ENCODE assay signal across 7 mouse cellular contexts in the genomic region with DNA sequence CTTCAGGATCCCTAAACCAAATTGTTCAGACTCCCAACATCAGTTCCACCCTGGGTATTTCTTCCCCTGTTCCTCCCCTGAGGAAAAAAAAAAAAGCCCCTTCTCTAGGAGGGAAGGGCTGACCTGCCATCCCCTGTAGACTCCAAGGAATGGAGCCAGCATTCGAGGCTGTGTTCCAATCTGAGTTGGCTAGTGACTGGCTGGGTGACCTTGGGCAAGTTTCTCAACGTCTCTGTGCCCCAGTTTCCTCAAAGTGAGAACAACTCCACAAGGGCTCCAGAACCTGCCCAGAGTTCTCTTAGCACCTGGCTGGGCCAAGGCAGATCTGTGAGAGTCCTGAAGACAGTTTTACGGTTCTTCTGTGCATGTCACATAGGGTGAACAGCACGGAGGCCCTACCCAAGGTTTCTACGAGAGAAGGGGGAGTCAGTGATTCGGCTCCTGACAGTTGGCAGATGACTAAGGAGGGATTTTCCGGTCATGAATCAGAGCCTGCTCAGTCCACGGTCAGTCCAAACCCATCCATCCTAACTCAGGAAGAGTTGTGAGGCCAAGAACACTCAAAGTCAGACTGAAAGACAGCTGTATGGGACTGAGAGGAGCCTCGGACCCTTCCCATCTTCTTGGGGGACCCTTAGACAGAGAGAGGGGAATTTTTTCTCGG. TPM values are rescaled to one million over a fixed set of nuclear protein-coding genes. Genes with fewer than 3 reads are reported as not detected.
DNase-seq lines count a peak whose midpoint lies in the region; ATAC-seq and TF ChIP-seq lines count a peak whose summit lies in the region.

No protein-coding gene starts in this region.

- no peak for ATAC-seq in hindbrain, embryonic 15.5 days (ENCODE audit: low FRiP score, low read depth)

- H3K27me3 ChIP-seq in thymus, adult 2 months (ENCODE audit: control insufficient read depth, insufficient read depth, low read length) = no peaks in the 10 kb centered on the region
- H3K27me3 ChIP-seq in embryonic facial prominence, embryonic 10.5 days (replicated peaks; ENCODE audit: low read depth, poor library complexity, severe bottlenecking) = no peaks in the 10 kb centered on the region
- H3K27me3 ChIP-seq in hindbrain, embryonic 15.5 days = no peaks in the 10 kb centered on the region
- no peaks in the 10 kb centered on the region for H3K27me3 ChIP-seq in myocyte (ENCODE audit: control insufficient read depth, insufficient read depth, insufficient read length)

- H3K9me3 ChIP-seq in embryonic facial prominence, embryonic 10.5 days = no peaks in the 10 kb centered on the region
- H3K9me3 ChIP-seq in hindbrain, embryonic 15.5 days = no peaks in the 10 kb centered on the region

- peak overlapping the region; percentile 99 for H3K9ac ChIP-seq in hindbrain, embryonic 15.5 days

- no peak overlapping the region for H3K27ac ChIP-seq in thymus, adult 2 months (ENCODE audit: control insufficient read depth, insufficient read depth, low read length)
- peak overlapping the region; percentile 97 for H3K27ac ChIP-seq in embryonic facial prominence, embryonic 10.5 days (replicated peaks)
- H3K27ac ChIP-seq in hindbrain, embryonic 15.5 days (replicated peaks) = peak overlapping the region; percentile 78; the same call in 1 of the 2 replicates

- peak overlapping the region; percentile 17 for H3ac ChIP-seq in myocyte (ENCODE audit: control insufficient read depth, insufficient read length)

- TF ChIP-seq POLR2A in thymus, adult 2 months (IDR thresholded peaks at IDR 0.05; ENCODE audit: control insufficient read depth, extremely low read depth, insufficient read depth, low read length, poor library complexity) = no peak
- TF ChIP-seq POLR2A in myocyte (IDR thresholded peaks at IDR 0.05; ENCODE audit: insufficient read length, low read depth) = peak; percentile 20

- no peak for TF ChIP-seq CTCF in thymus, adult 2 months (IDR thresholded peaks at IDR 0.05; ENCODE audit: borderline replicate concordance, control insufficient read depth, extremely low read depth, insufficient read depth, low read length, poor library complexity)

- 20% methylated on average over 10 of the region's 10 CpGs for WGBS in thymus, adult 2 months
- 46% methylated on average over 10 of the region's 10 CpGs for WGBS in embryonic facial prominence, embryonic 10.5 days
- WGBS in hindbrain, embryonic 15.5 days = 31% methylated on average over 10 of the region's 10 CpGs

- H3K4me2 ChIP-seq in hindbrain, embryonic 15.5 days = peak overlapping the region; percentile 91
- peak overlapping the region; percentile 72 for H3K4me2 ChIP-seq in myocyte (ENCODE audit: low read depth)

- H3K4me1 ChIP-seq in thymus, adult 2 months (replicated peaks; ENCODE audit: control insufficient read depth, insufficient read depth, low read length) = peaks cover 22% of the 10 kb centered on the region
- H3K4me1 ChIP-seq in embryonic facial prominence, embryonic 10.5 days = peaks cover 28% of the 10 kb centered on the region
- peaks cover 34% of the 10 kb centered on the region for H3K4me1 ChIP-seq in hindbrain, embryonic 15.5 days (replicated peaks)

- H3K4me3 ChIP-seq in thymus, adult 2 months (ENCODE audit: control insufficient read depth, insufficient read depth, low read length) = peak overlapping the region; percentile 63
- peak overlapping the region; percentile 98 for H3K4me3 ChIP-seq in embryonic facial prominence, embryonic 10.5 days
- peak overlapping the region; percentile 98 for H3K4me3 ChIP-seq in hindbrain, embryonic 15.5 days
- peak overlapping the region; percentile 79 for H3K4me3 ChIP-seq in myocyte

- H3K79me2 ChIP-seq in myocyte (ENCODE audit: control insufficient read depth, insufficient read depth) = peaks cover 13% of the 10 kb centered on the region

- DNase-seq in thymus, adult 2 months = no peak
- DNase-seq in thymus, postnatal 14 days = no peak
- no peak for DNase-seq in embryonic facial prominence, embryonic 10.5 days (ENCODE audit: low spot score)
- DNase-seq in embryo, embryonic 9.5 days (ENCODE audit: extremely low spot score) = no peak
- DNase-seq in right cerebral cortex, adult 18-20 months = no peak

- H3K36me3 ChIP-seq in thymus, adult 2 months (ENCODE audit: control insufficient read depth, insufficient read depth, low read length) = peaks cover 2% of the 10 kb centered on the region; the same call in 1 of the 2 replicates
- peaks cover 41% of the 10 kb centered on the region for H3K36me3 ChIP-seq in embryonic facial prominence, embryonic 10.5 days (replicated peaks)
- peaks cover 30% of the 10 kb centered on the region for H3K36me3 ChIP-seq in hindbrain, embryonic 15.5 days
- peaks cover 6% of the 10 kb centered on the region for H3K36me3 ChIP-seq in myocyte (ENCODE audit: control insufficient read depth, insufficient read depth)

TF ChIP-seq in myocyte, 11 proteins besides CTCF, POLR2A, EP300 and RAD21:
- TF ChIP-seq TCF3 (IDR thresholded peaks at IDR 0.05; ENCODE audit: insufficient read length, low read depth) (no peak), SRF (IDR thresholded peaks at IDR 0.05; ENCODE audit: control insufficient read depth, insufficient read length, low read depth) (no peak), MYOG (IDR thresholded peaks at IDR 0.05; ENCODE audit: control insufficient read depth in 1 of 3, insufficient read depth in 1 of 3, insufficient read length in 2 of 3, low read depth in 2 of 3) (no peak), REST (IDR thresholded peaks at IDR 0.05; ENCODE audit: insufficient read depth, insufficient read length) (no peak)
TF ChIP-seq in myocyte: peak in this region for 0.

RNA-seq across cellular contexts. Expression of a gene that starts 1.0 kb away (rescaled TPM):
- polyA plus RNA-seq in thymus, adult 2 months (2012; rRNA removed) = 53.0 and 59.0 TPM in 2 replicates
- polyA plus RNA-seq in embryonic facial prominence, embryonic 10.5 days (2016; fragmentation: Nextera tagmentation; extraction: Ambion mirVana) = 37.2 and 41.7 TPM in 2 replicates
- polyA plus RNA-seq in hindbrain, embryonic 15.5 days (2015; fragmentation: Nextera tagmentation; extraction: Ambion mirVana) = 23.3 and 24.9 TPM in 2 replicates
- polyA plus RNA-seq in myocyte (2012; fragmentation: generic; extraction: Trizol) = 12.7 TPM

RNA-seq across cellular contexts. Expression of a gene that starts 13.6 kb away (rescaled TPM):
- 159 and 193 TPM in 2 replicates for polyA plus RNA-seq in thymus, adult 2 months (2012; rRNA removed)
- 409 and 427 TPM in 2 replicates for polyA plus RNA-seq in embryonic facial prominence, embryonic 10.5 days (2016; fragmentation: Nextera tagmentation; extraction: Ambion mirVana)
- polyA plus RNA-seq in hindbrain, embryonic 15.5 days (2015; fragmentation: Nextera tagmentation; extraction: Ambion mirVana) = 245 and 260 TPM in 2 replicates
- polyA plus RNA-seq in myocyte (2012; fragmentation: generic; extraction: Trizol) = 232 TPM

RNA-seq across cellular contexts. Expression of a gene that starts 21.2 kb away (rescaled TPM):
- polyA plus RNA-seq in thymus, adult 2 months (2012; rRNA removed) = 89.6 and 107 TPM in 2 replicates
- polyA plus RNA-seq in embryonic facial prominence, embryonic 10.5 days (2016; fragmentation: Nextera tagmentation; extraction: Ambion mirVana) = 64.0 and 64.2 TPM in 2 replicates
- polyA plus RNA-seq in hindbrain, embryonic 15.5 days (2015; fragmentation: Nextera tagmentation; extraction: Ambion mirVana) = 45.6 and 48.4 TPM in 2 replicates
- polyA plus RNA-seq in myocyte (2012; fragmentation: generic; extraction: Trizol) = 22.8 TPM

RNA-seq across cellular contexts. Expression of a gene that starts 34.3 kb away (rescaled TPM):
- polyA plus RNA-seq in thymus, adult 2 months (2012; rRNA removed) = 63.1 and 65.3 TPM in 2 replicates
- 21.9 and 24.6 TPM in 2 replicates for polyA plus RNA-seq in embryonic facial prominence, embryonic 10.5 days (2016; fragmentation: Nextera tagmentation; extraction: Ambion mirVana)
- 23.4 and 24.6 TPM in 2 replicates for polyA plus RNA-seq in hindbrain, embryonic 15.5 days (2015; fragmentation: Nextera tagmentation; extraction: Ambion mirVana)
- 28.9 TPM for polyA plus RNA-seq in myocyte (2012; fragmentation: generic; extraction: Trizol)

RNA-seq across cellular contexts. Expression of a gene that starts 50.9 kb away (rescaled TPM):
- 5.5 and 8.5 TPM in 2 replicates for polyA plus RNA-seq in thymus, adult 2 months (2012; rRNA removed)
- polyA plus RNA-seq in embryonic facial prominence, embryonic 10.5 days (2016; fragmentation: Nextera tagmentation; extraction: Ambion mirVana) = 2.4 and 3.5 TPM in 2 replicates
- polyA plus RNA-seq in hindbrain, embryonic 15.5 days (2015; fragmentation: Nextera tagmentation; extraction: Ambion mirVana) = 8.0 and 8.7 TPM in 2 replicates
- 1.2 TPM for polyA plus RNA-seq in myocyte (2012; fragmentation: generic; extraction: Trizol)
